Mouse (Mus musculus): ENCODE measurements around the gene Wdfy2. TPM values are rescaled to one million over a fixed set of nuclear protein-coding genes. Genes with fewer than 3 reads are reported as not detected.
"Not testable (repeated sequence)": the region's sequence is repeated elsewhere in the genome, so short reads cannot be mapped to it uniquely, and the experiment has no call there.

The Wdfy2 gene
- polyA plus RNA-seq, 1 experiment = 0.56 TPM

GRCm38 (mm10) chr14:62816827-62817226 is 20.7 kb upstream of the Wdfy2 start:
- Histone ChIP-seq H3K36me3 (replicated peaks; ENCODE audit: low read length) (no peaks in the 10 kb centered on the region), H3K9me3 (no peaks in the 10 kb centered on the region), H3K4me3 (replicated peaks) (no peak overlapping the region), H3K4me1 (peaks cover 4% of the 10 kb centered on the region; the same call in 1 of the 2 replicates), H3K27me3 (replicated peaks) (peaks cover 6% of the 10 kb centered on the region)
- TF ChIP-seq FLI1 (IDR thresholded peaks at IDR 0.05; ENCODE audit: low read length) (no peak), GATA1 (IDR thresholded peaks at IDR 0.05; ENCODE audit: borderline replicate concordance, low read length) (no peak)

- TF ChIP-seq FLI1 (IDR thresholded peaks at IDR 0.05; ENCODE audit: low read length) (no peak), GATA1 (IDR thresholded peaks at IDR 0.05; ENCODE audit: borderline replicate concordance, low read length) (no peak)
- H3K9me3 ChIP-seq = no peaks in the 10 kb centered on the region
- no peaks in the 10 kb centered on the region for H3K4me1 ChIP-seq
- peaks cover 22% of the 10 kb centered on the region for H3K27me3 ChIP-seq (replicated peaks)
- no peaks in the 10 kb centered on the region for H3K36me3 ChIP-seq (replicated peaks; ENCODE audit: low read length)
- no peak overlapping the region for H3K4me3 ChIP-seq (replicated peaks)
Observed at GRCm38 (mm10) chr14:62825575-62826332, 11.7 kb upstream of the Wdfy2 start.

- H3K4me1 ChIP-seq = no peaks in the 10 kb centered on the region
- no peak overlapping the region for H3K4me3 ChIP-seq (replicated peaks)
- H3K36me3 ChIP-seq (replicated peaks; ENCODE audit: low read length) = no peaks in the 10 kb centered on the region
- no peak for TF ChIP-seq GATA1 (IDR thresholded peaks at IDR 0.05; ENCODE audit: borderline replicate concordance, low read length)
- no peak for TF ChIP-seq FLI1 (IDR thresholded peaks at IDR 0.05; ENCODE audit: low read length)
- H3K9me3 ChIP-seq = no peaks in the 10 kb centered on the region
- H3K27me3 ChIP-seq (replicated peaks) = peaks cover 23% of the 10 kb centered on the region
Observed at GRCm38 (mm10) chr14:62829291-62829690, 8.2 kb upstream of the Wdfy2 start.

GRCm38 (mm10) chr14:62831691-62832275 is 5.7 kb upstream of the Wdfy2 start:
- Histone ChIP-seq H3K4me1 (no peaks in the 10 kb centered on the region; the same call in 1 of the 2 replicates), H3K27me3 (replicated peaks) (peaks cover 15% of the 10 kb centered on the region), H3K9me3 (no peaks in the 10 kb centered on the region), H3K36me3 (replicated peaks; ENCODE audit: low read length) (no peaks in the 10 kb centered on the region), H3K4me3 (replicated peaks) (no peak overlapping the region)
- TF ChIP-seq FLI1 (IDR thresholded peaks at IDR 0.05; ENCODE audit: low read length) (no peak), GATA1 (IDR thresholded peaks at IDR 0.05; ENCODE audit: borderline replicate concordance, low read length) (no peak)

- Histone ChIP-seq H3K27me3 (replicated peaks) (peaks cover 10% of the 10 kb centered on the region), H3K9me3 (no peaks in the 10 kb centered on the region), H3K36me3 (replicated peaks; ENCODE audit: low read length) (no peaks in the 10 kb centered on the region), H3K4me3 (replicated peaks) (no peak overlapping the region), H3K4me1 (peaks cover 3% of the 10 kb centered on the region)
- TF ChIP-seq FLI1 (IDR thresholded peaks at IDR 0.05; ENCODE audit: low read length) (no peak), GATA1 (IDR thresholded peaks at IDR 0.05; ENCODE audit: borderline replicate concordance, low read length) (no peak)
Observed at GRCm38 (mm10) chr14:62833036-62833435, 4.4 kb upstream of the Wdfy2 start.

- no peaks in the 10 kb centered on the region for H3K36me3 ChIP-seq (replicated peaks; ENCODE audit: low read length)
- peaks cover 8% of the 10 kb centered on the region for H3K4me1 ChIP-seq
- no peak for TF ChIP-seq GATA1 (IDR thresholded peaks at IDR 0.05; ENCODE audit: borderline replicate concordance, low read length)
- TF ChIP-seq FLI1 (IDR thresholded peaks at IDR 0.05; ENCODE audit: low read length) = no peak
- H3K4me3 ChIP-seq (replicated peaks) = no peak overlapping the region
- peaks cover 10% of the 10 kb centered on the region for H3K27me3 ChIP-seq (replicated peaks)
- no peaks in the 10 kb centered on the region for H3K9me3 ChIP-seq
Observed at GRCm38 (mm10) chr14:62833541-62833940, 3.9 kb upstream of the Wdfy2 start.

- H3K4me3 ChIP-seq (replicated peaks); H3K27me3 ChIP-seq (replicated peaks); H3K36me3 ChIP-seq (replicated peaks; ENCODE audit: low read length); H3K4me1 ChIP-seq; H3K9me3 ChIP-seq: not testable (repeated sequence)
Observed at GRCm38 (mm10) chr14:62835737-62836136, 1.7 kb upstream of the Wdfy2 start.

DNA sequence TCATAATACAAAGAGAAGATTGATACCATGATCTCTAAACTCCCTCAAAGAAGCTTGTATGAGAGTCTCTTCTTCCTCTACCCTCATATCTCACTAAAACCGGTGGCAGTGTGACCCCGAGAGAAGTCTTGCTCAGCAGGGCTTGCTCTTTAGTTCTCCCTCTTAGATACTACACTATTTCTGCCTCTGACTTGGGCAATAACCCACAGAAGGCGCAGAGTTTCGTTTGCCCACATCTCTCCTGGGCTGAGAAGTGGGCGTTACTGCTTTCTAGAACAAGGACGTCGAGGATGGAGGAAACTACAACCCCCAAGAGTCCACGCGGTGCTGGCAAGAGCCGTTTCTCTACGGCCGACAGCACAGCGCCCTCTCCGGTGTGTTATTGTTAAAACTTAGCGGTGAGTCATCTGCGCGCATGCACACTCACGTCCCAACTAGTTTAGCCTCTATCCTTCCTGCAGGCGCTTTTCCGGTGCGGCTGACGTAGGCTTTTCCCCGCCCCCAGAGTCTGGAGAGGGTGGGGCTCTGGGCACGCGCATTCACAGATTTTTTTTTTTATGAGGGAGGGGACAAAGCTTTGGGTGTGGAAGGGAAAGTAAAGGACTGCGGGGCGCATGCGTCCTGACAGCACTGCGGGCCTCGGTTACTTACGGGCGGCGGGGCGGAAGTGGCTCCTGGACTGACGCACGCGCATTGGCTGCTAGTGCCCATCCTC is 395 bp upstream of the Wdfy2 start:
- Histone ChIP-seq H3K4me1 (peaks cover 9% of the 10 kb centered on the region), H3K36me3 (replicated peaks; ENCODE audit: low read length) (peaks cover 8% of the 10 kb centered on the region), H3K9me3 (peaks cover 8% of the 10 kb centered on the region), H3K4me3 (replicated peaks) (peak overlapping the region; percentile 92), H3K27me3 (replicated peaks) (peaks cover 6% of the 10 kb centered on the region)
- TF ChIP-seq FLI1 (IDR thresholded peaks at IDR 0.05; ENCODE audit: low read length) = peak; percentile 64; the same call in 1 of the 2 replicates
- no peak for TF ChIP-seq GATA1 (IDR thresholded peaks at IDR 0.05; ENCODE audit: borderline replicate concordance, low read length)

GRCm38 (mm10) chr14:62838336-62838735 is 858 bp downstream of the Wdfy2 start:
- Histone ChIP-seq H3K36me3 (replicated peaks; ENCODE audit: low read length) (peaks cover 8% of the 10 kb centered on the region), H3K27me3 (replicated peaks) (peaks cover 6% of the 10 kb centered on the region), H3K4me3 (replicated peaks) (peak overlapping the region; percentile 92), H3K4me1 (peaks cover 13% of the 10 kb centered on the region), H3K9me3 (peaks cover 8% of the 10 kb centered on the region)
- TF ChIP-seq GATA1 (IDR thresholded peaks at IDR 0.05; ENCODE audit: borderline replicate concordance, low read length) (no peak), FLI1 (IDR thresholded peaks at IDR 0.05; ENCODE audit: low read length) (no peak)

- Histone ChIP-seq H3K27me3 (replicated peaks) (peaks cover 6% of the 10 kb centered on the region), H3K4me1 (peaks cover 35% of the 10 kb centered on the region)
Observed at GRCm38 (mm10) chr14:62841726-62842125, 4.2 kb downstream of the Wdfy2 start.

More at GRCm38 (mm10) chr14:62841726-62842125, 4.2 kb downstream of the Wdfy2 start:
- H3K36me3 ChIP-seq (replicated peaks; ENCODE audit: low read length) = peaks cover 8% of the 10 kb centered on the region
- H3K4me3 ChIP-seq (replicated peaks) = no peak overlapping the region
- H3K9me3 ChIP-seq = peaks cover 8% of the 10 kb centered on the region
- TF ChIP-seq FLI1 (IDR thresholded peaks at IDR 0.05; ENCODE audit: low read length) (no peak), GATA1 (IDR thresholded peaks at IDR 0.05; ENCODE audit: borderline replicate concordance, low read length) (no peak)
